Mouse (Mus musculus): ENCODE results near the gene Unc93a2. TPM values are rescaled to one million over a fixed set of nuclear protein-coding genes. Genes with fewer than 3 reads are reported as not detected.
"Not testable (repeated sequence)": the region's sequence is repeated elsewhere in the genome, so short reads cannot be mapped to it uniquely, and the experiment has no call there.

The Unc93a2 gene
- polyA plus RNA-seq, 1 experiment from 2014 or later = not detected

GRCm38 (mm10) chr17:7365615-7366014, 19.6 kb downstream of the Unc93a2 start:
- H3K36me3 ChIP-seq (ENCODE audit: control insufficient read depth, insufficient read depth, low read length); H3K27me3 ChIP-seq (ENCODE audit: control insufficient read depth, insufficient read depth, low read length); ATAC-seq (replicated peaks; ENCODE audit: low FRiP score); H3K4me3 ChIP-seq (ENCODE audit: low read depth, low read length); DNase-seq (ENCODE audit: low spot score); H3K4me2 ChIP-seq (ENCODE audit: low read depth, low read length, severe bottlenecking); H3K27ac ChIP-seq (ENCODE audit: low read depth, low read length); H3K9me3 ChIP-seq (ENCODE audit: control insufficient read depth, low read length); H3K4me1 ChIP-seq (replicated peaks; ENCODE audit: control insufficient read depth, insufficient read depth, low read length); H3K9ac ChIP-seq (ENCODE audit: low read length): not testable (repeated sequence)
- WGBS = 80% methylated on average over 1 of the region's 3 CpGs

GRCm38 (mm10) chr17:7360749-7361465, 24.4 kb downstream of the Unc93a2 start:
- DNase-seq (ENCODE audit: low spot score); H3K36me3 ChIP-seq (ENCODE audit: control insufficient read depth, insufficient read depth, low read length); H3K4me3 ChIP-seq (ENCODE audit: low read depth, low read length); H3K9me3 ChIP-seq (ENCODE audit: control insufficient read depth, low read length); H3K27me3 ChIP-seq (ENCODE audit: control insufficient read depth, insufficient read depth, low read length); H3K4me2 ChIP-seq (ENCODE audit: low read depth, low read length, severe bottlenecking); H3K4me1 ChIP-seq (replicated peaks; ENCODE audit: control insufficient read depth, insufficient read depth, low read length); H3K9ac ChIP-seq (ENCODE audit: low read length); H3K27ac ChIP-seq (ENCODE audit: low read depth, low read length); ATAC-seq (replicated peaks; ENCODE audit: low FRiP score): not testable (repeated sequence)
- 91% methylated on average over 9 of the region's 9 CpGs for WGBS

- not testable (repeated sequence) for H3K36me3 ChIP-seq (ENCODE audit: control insufficient read depth, insufficient read depth, low read length); DNase-seq (ENCODE audit: low spot score); H3K9me3 ChIP-seq (ENCODE audit: control insufficient read depth, low read length); H3K4me1 ChIP-seq (replicated peaks; ENCODE audit: control insufficient read depth, insufficient read depth, low read length); H3K9ac ChIP-seq (ENCODE audit: low read length); H3K27ac ChIP-seq (ENCODE audit: low read depth, low read length); H3K4me2 ChIP-seq (ENCODE audit: low read depth, low read length, severe bottlenecking); H3K27me3 ChIP-seq (ENCODE audit: control insufficient read depth, insufficient read depth, low read length); ATAC-seq (replicated peaks; ENCODE audit: low FRiP score); H3K4me3 ChIP-seq (ENCODE audit: low read depth, low read length)
- 89% methylated on average over 4 of the region's 4 CpGs for WGBS
These were observed 25.5 kb downstream of the Unc93a2 start for GRCm38 (mm10) chr17:7359806-7360205.

DNA sequence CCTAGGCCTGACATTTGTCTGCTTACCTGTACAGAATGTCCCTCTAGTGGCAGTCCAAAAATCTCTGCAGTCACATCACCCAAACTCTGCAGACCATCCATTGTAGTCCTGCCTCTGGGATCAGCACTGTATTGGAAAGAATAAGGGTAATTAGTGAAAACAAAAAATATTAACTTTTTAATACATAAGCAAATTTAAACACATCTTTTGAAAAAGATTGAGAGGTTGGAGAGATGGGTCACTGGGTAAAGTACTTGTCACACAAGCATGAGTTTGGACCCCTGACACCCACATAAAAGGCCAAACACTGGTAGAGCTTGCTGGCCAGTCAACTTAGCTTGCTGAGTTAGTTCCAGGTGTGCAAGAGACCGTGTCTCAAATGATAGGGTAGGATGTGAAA, 32.7 kb downstream of the Unc93a2 start, which contains the start of gene Ttll2:
Gene Ttll2 (minus strand): TSS at position 101 of the 400 bp plus-strand sequence.
- H3K36me3 ChIP-seq (ENCODE audit: control insufficient read depth, insufficient read depth, low read length); H3K4me2 ChIP-seq (ENCODE audit: low read depth, low read length, severe bottlenecking); H3K9me3 ChIP-seq (ENCODE audit: control insufficient read depth, low read length); H3K27me3 ChIP-seq (ENCODE audit: control insufficient read depth, insufficient read depth, low read length); H3K9ac ChIP-seq (ENCODE audit: low read length); H3K4me1 ChIP-seq (replicated peaks; ENCODE audit: control insufficient read depth, insufficient read depth, low read length); H3K4me3 ChIP-seq (ENCODE audit: low read depth, low read length); DNase-seq (ENCODE audit: low spot score); H3K27ac ChIP-seq (ENCODE audit: low read depth, low read length); ATAC-seq (replicated peaks; ENCODE audit: low FRiP score): not testable (repeated sequence)
- 86% methylated on average over 1 of the region's 1 CpGs for WGBS

DNA sequence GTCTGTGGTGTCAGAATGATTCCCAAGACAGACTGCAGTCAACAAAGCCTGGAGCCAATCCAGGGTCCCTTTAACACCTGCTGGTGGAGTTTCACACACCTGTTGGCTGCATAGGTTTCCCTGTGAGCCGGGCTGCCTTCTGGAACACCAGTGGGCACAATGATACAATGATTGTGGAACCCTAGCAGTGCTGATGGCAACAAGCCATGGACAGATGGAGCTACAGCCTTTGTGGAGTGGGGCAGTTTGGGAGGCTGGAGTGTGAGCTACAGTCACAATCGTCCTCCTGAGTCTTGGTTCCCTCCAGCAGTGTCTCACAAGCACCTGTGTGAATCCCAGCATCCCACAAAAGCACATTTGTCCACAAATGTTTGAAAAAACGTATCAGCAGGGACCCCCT, 36.5 kb downstream of the Unc93a2 start:
- WGBS = 90% methylated on average over 1 of the region's 3 CpGs
- H3K9ac ChIP-seq (ENCODE audit: low read length); DNase-seq (ENCODE audit: low spot score); H3K4me1 ChIP-seq (replicated peaks; ENCODE audit: control insufficient read depth, insufficient read depth, low read length); H3K36me3 ChIP-seq (ENCODE audit: control insufficient read depth, insufficient read depth, low read length); H3K4me2 ChIP-seq (ENCODE audit: low read depth, low read length, severe bottlenecking); H3K27me3 ChIP-seq (ENCODE audit: control insufficient read depth, insufficient read depth, low read length); H3K4me3 ChIP-seq (ENCODE audit: low read depth, low read length); H3K27ac ChIP-seq (ENCODE audit: low read depth, low read length); ATAC-seq (replicated peaks; ENCODE audit: low FRiP score); H3K9me3 ChIP-seq (ENCODE audit: control insufficient read depth, low read length): not testable (repeated sequence)

DNA sequence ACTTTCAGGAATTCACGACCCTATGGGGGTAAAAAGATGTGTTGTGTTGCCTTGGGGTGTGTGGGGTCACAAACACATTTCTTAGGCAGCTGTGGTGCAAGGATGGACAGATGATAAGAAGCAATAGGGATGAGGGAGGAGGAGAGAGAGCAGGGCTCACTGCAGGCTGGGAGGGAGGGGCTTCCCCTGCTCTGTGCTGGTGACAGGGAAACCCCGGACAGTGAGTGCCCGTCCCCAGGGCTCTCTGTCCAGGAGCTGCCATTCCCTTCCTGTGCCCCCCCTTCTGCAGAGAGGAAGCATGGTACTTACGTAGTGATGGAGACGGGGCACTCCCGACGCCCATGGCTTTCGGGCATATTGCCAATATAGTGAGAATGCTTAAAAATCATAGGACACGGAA, 47.9 kb downstream of the Unc93a2 start:
- not testable (repeated sequence) for H3K4me2 ChIP-seq (ENCODE audit: low read depth, low read length, severe bottlenecking); H3K27ac ChIP-seq (ENCODE audit: low read depth, low read length); H3K9ac ChIP-seq (ENCODE audit: low read length); H3K27me3 ChIP-seq (ENCODE audit: control insufficient read depth, insufficient read depth, low read length); H3K9me3 ChIP-seq (ENCODE audit: control insufficient read depth, low read length); DNase-seq (ENCODE audit: low spot score); H3K4me3 ChIP-seq (ENCODE audit: low read depth, low read length); H3K36me3 ChIP-seq (ENCODE audit: control insufficient read depth, insufficient read depth, low read length); H3K4me1 ChIP-seq (replicated peaks; ENCODE audit: control insufficient read depth, insufficient read depth, low read length); ATAC-seq (replicated peaks; ENCODE audit: low FRiP score)
- 87% methylated on average over 8 of the region's 9 CpGs for WGBS

- not testable (repeated sequence) for H3K9ac ChIP-seq (ENCODE audit: low read length); ATAC-seq (replicated peaks; ENCODE audit: low FRiP score); H3K4me3 ChIP-seq (ENCODE audit: low read depth, low read length); DNase-seq (ENCODE audit: low spot score); H3K9me3 ChIP-seq (ENCODE audit: control insufficient read depth, low read length); H3K27me3 ChIP-seq (ENCODE audit: control insufficient read depth, insufficient read depth, low read length); H3K36me3 ChIP-seq (ENCODE audit: control insufficient read depth, insufficient read depth, low read length); H3K27ac ChIP-seq (ENCODE audit: low read depth, low read length); H3K4me2 ChIP-seq (ENCODE audit: low read depth, low read length, severe bottlenecking); H3K4me1 ChIP-seq (replicated peaks; ENCODE audit: control insufficient read depth, insufficient read depth, low read length)
- WGBS = 74% methylated on average over 3 of the region's 5 CpGs
These were observed 52.5 kb downstream of the Unc93a2 start for GRCm38 (mm10) chr17:7332745-7333144.

- WGBS = 76% methylated on average over 5 of the region's 8 CpGs
- H3K27me3 ChIP-seq (ENCODE audit: control insufficient read depth, insufficient read depth, low read length); H3K9ac ChIP-seq (ENCODE audit: low read length); H3K9me3 ChIP-seq (ENCODE audit: control insufficient read depth, low read length); H3K4me3 ChIP-seq (ENCODE audit: low read depth, low read length); H3K4me1 ChIP-seq (replicated peaks; ENCODE audit: control insufficient read depth, insufficient read depth, low read length); H3K36me3 ChIP-seq (ENCODE audit: control insufficient read depth, insufficient read depth, low read length); ATAC-seq (replicated peaks; ENCODE audit: low FRiP score); DNase-seq (ENCODE audit: low spot score); H3K27ac ChIP-seq (ENCODE audit: low read depth, low read length); H3K4me2 ChIP-seq (ENCODE audit: low read depth, low read length, severe bottlenecking): not testable (repeated sequence)
These were observed 58.8 kb downstream of the Unc93a2 start for GRCm38 (mm10) chr17:7326415-7326814.

GRCm38 (mm10) chr17:7324346-7324745, 60.9 kb downstream of the Unc93a2 start, which contains the start of gene Tcp10a:
TSS of gene Tcp10a (plus strand) at chr17:7324646.
- not testable (repeated sequence) for H3K27ac ChIP-seq (ENCODE audit: low read depth, low read length); ATAC-seq (replicated peaks; ENCODE audit: low FRiP score); H3K36me3 ChIP-seq (ENCODE audit: control insufficient read depth, insufficient read depth, low read length); H3K4me1 ChIP-seq (replicated peaks; ENCODE audit: control insufficient read depth, insufficient read depth, low read length); H3K4me2 ChIP-seq (ENCODE audit: low read depth, low read length, severe bottlenecking); DNase-seq (ENCODE audit: low spot score); H3K27me3 ChIP-seq (ENCODE audit: control insufficient read depth, insufficient read depth, low read length); H3K4me3 ChIP-seq (ENCODE audit: low read depth, low read length); H3K9ac ChIP-seq (ENCODE audit: low read length); H3K9me3 ChIP-seq (ENCODE audit: control insufficient read depth, low read length)
- WGBS = 91% methylated on average over 3 of the region's 5 CpGs

Measured in forebrain, embryonic 11.5 days (tissue).